Mouse (Mus musculus) E14TG2a.4 (cell line): ENCODE measurements at regions not wholly inside any gene's neighbourhood (a gene's known extent, or its start where the extent isn't known, plus 50 kb on each side); places are given as distances from the start of the nearest gene placed in this dataset.

Experiments
- H3K27me3 ChIP-seq: 2 replicates; pipeline ENCODE4 v1.6.1; 2014; ENCODE audit warnings: low read length, control low read depth; ENCODE audit not compliant: insufficient read depth
- H3K36me3 ChIP-seq: 2 replicates; pipeline ENCODE4 v1.6.1; 2014; ENCODE audit warnings: low read length, control low read depth; ENCODE audit not compliant: insufficient read depth
- H3K4me1 ChIP-seq: replicated peaks from 2 replicates; pipeline ENCODE4 v1.6.1; 2014; ENCODE audit warnings: low read depth, low read length, control low read depth
- H3K4me3 ChIP-seq: replicated peaks from 2 replicates; pipeline ENCODE4 v1.5.1; 2014; ENCODE audit warnings: mild to moderate bottlenecking, low read length
- H3K9me3 ChIP-seq: 2 replicates; pipeline ENCODE4 v1.6.1; 2014; ENCODE audit warnings: low read length, control low read depth
- CTCF ChIP-seq: conservative IDR thresholded peaks from 2 replicates; pipeline ENCODE4 v1.5.1; 2014; ENCODE audit warnings: low read length
- NANOG ChIP-seq: IDR thresholded peaks from 2 replicates; pipeline ENCODE4 v1.6.1; 2014; ENCODE audit warnings: borderline replicate concordance, low read length, mixed read lengths
- POU5F1 ChIP-seq: IDR thresholded peaks from 2 replicates; pipeline ENCODE4 v1.6.1; 2014; ENCODE audit warnings: low read length, borderline replicate concordance

GRCm38 (mm10) chr7:72538288-72538687 is 231.9 kb upstream of the Mctp2 start:
- Histone ChIP-seq H3K4me1 (no peaks in the 10 kb centered on the region), H3K9me3 (no peaks in the 10 kb centered on the region), H3K27me3 (no peaks in the 10 kb centered on the region), H3K36me3 (no peaks in the 10 kb centered on the region), H3K4me3 (no peak overlapping the region)
- no peak for TF ChIP-seq CTCF
- no peak for TF ChIP-seq POU5F1
- no peak for TF ChIP-seq NANOG

GRCm38 (mm10) chr7:72539915-72540314 is 233.5 kb upstream of the Mctp2 start:
- TF ChIP-seq CTCF (no peak), NANOG (no peak), POU5F1 (no peak)
- Histone ChIP-seq H3K9me3 (no peaks in the 10 kb centered on the region), H3K4me1 (no peaks in the 10 kb centered on the region), H3K27me3 (no peaks in the 10 kb centered on the region), H3K4me3 (no peak overlapping the region), H3K36me3 (no peaks in the 10 kb centered on the region)

- TF ChIP-seq NANOG (no peak), POU5F1 (no peak), CTCF (no peak)
- H3K27me3 ChIP-seq, result no peaks in the 10 kb centered on the region
- H3K36me3 ChIP-seq, result no peaks in the 10 kb centered on the region
- no peak overlapping the region for H3K4me3 ChIP-seq
- no peaks in the 10 kb centered on the region for H3K9me3 ChIP-seq
- H3K4me1 ChIP-seq, result no peaks in the 10 kb centered on the region
Observed at GRCm38 (mm10) chr7:72541521-72542478, 235.4 kb upstream of the Mctp2 start.

- TF ChIP-seq CTCF, result no peak
- TF ChIP-seq NANOG, result no peak
- TF ChIP-seq POU5F1, result no peak
- Histone ChIP-seq H3K9me3 (peaks cover 8% of the 10 kb centered on the region), H3K4me1 (no peaks in the 10 kb centered on the region), H3K36me3 (no peaks in the 10 kb centered on the region), H3K27me3 (no peaks in the 10 kb centered on the region), H3K4me3 (no peak overlapping the region)
Observed at GRCm38 (mm10) chr7:72543501-72543900, 237.1 kb upstream of the Mctp2 start.

GRCm38 (mm10) chr7:72543946-72544345 is 237.5 kb upstream of the Mctp2 start:
- no peaks in the 10 kb centered on the region for H3K36me3 ChIP-seq
- no peaks in the 10 kb centered on the region for H3K4me1 ChIP-seq

GRCm38 (mm10) chr7:72567378-72567777 is 261.0 kb upstream of the Mctp2 start:
- Histone ChIP-seq H3K4me3 (no peak overlapping the region), H3K36me3 (no peaks in the 10 kb centered on the region), H3K4me1 (no peaks in the 10 kb centered on the region), H3K27me3 (no peaks in the 10 kb centered on the region), H3K9me3 (no peaks in the 10 kb centered on the region)
- TF ChIP-seq CTCF (no peak), POU5F1 (no peak), NANOG (no peak)

More at GRCm38 (mm10) chr7:72543946-72544345, 237.5 kb upstream of the Mctp2 start:
- Histone ChIP-seq H3K9me3 (peaks cover 8% of the 10 kb centered on the region), H3K4me3 (no peak overlapping the region), H3K27me3 (no peaks in the 10 kb centered on the region)
- TF ChIP-seq CTCF (no peak), POU5F1 (no peak), NANOG (no peak)

GRCm38 (mm10) chr7:72569177-72569576 is 262.8 kb upstream of the Mctp2 start:
- TF ChIP-seq CTCF, result no peak
- no peak for TF ChIP-seq POU5F1
- no peak for TF ChIP-seq NANOG
- no peaks in the 10 kb centered on the region for H3K36me3 ChIP-seq
- no peaks in the 10 kb centered on the region for H3K9me3 ChIP-seq
- H3K4me3 ChIP-seq, result no peak overlapping the region
- no peaks in the 10 kb centered on the region for H3K4me1 ChIP-seq
- H3K27me3 ChIP-seq, result no peaks in the 10 kb centered on the region

- Histone ChIP-seq H3K9me3 (no peaks in the 10 kb centered on the region), H3K36me3 (no peaks in the 10 kb centered on the region), H3K4me3 (no peak overlapping the region), H3K4me1 (no peaks in the 10 kb centered on the region), H3K27me3 (no peaks in the 10 kb centered on the region)
- TF ChIP-seq NANOG, result no peak
- no peak for TF ChIP-seq CTCF
- TF ChIP-seq POU5F1, result no peak
Observed at GRCm38 (mm10) chr7:72574316-72574715, 267.9 kb upstream of the Mctp2 start.

GRCm38 (mm10) chr7:72584427-72584826 is 278.0 kb upstream of the Mctp2 start:
- H3K4me1 ChIP-seq, result no peaks in the 10 kb centered on the region
- no peak for TF ChIP-seq CTCF
- no peak for TF ChIP-seq NANOG
- TF ChIP-seq POU5F1, result no peak
- no peaks in the 10 kb centered on the region for H3K36me3 ChIP-seq
- H3K27me3 ChIP-seq, result no peaks in the 10 kb centered on the region
- H3K9me3 ChIP-seq, result no peaks in the 10 kb centered on the region
- H3K4me3 ChIP-seq, result no peak overlapping the region
